Mouse (Mus musculus): ENCODE data around the gene Upp1. TPM values are rescaled to one million over a fixed set of nuclear protein-coding genes. Genes with fewer than 3 reads are reported as not detected.
"Not testable (repeated sequence)": the region's sequence is repeated elsewhere in the genome, so short reads cannot be mapped to it uniquely, and the experiment has no call there.

The Upp1 gene
- polyA plus RNA-seq, 1 experiment = 5.9 TPM

- DNase-seq (ENCODE audit: extremely low spot score in 1 of 2, low spot score in 1 of 2) = not testable (repeated sequence)
These were observed 32.5 kb downstream of the Upp1 start for GRCm38 (mm10) chr11:9150403-9150802.

DNA sequence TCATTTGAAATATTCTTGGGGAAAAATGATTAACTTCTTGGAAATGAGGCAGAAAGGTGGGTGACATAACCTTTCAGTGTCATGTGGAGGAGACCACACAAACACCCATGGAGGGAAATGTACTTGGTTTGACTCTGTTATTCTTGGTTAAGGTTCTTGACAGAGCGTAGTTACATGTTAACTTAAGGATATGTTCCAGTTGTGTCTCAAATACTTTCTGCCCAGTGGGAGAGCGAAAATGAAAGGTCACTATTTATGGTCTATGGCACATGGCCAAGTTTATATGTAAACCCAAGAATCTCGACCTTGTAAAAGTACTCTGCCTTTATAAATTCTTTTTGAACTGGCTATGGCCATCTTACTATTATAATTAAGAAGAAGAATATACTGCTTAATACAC is 42.0 kb downstream of the Upp1 start:
- no peak for DNase-seq (ENCODE audit: extremely low spot score in 1 of 2, low spot score in 1 of 2)

- DNase-seq (ENCODE audit: extremely low spot score in 1 of 2, low spot score in 1 of 2) = no peak
These were observed 49.4 kb downstream of the Upp1 start for GRCm38 (mm10) chr11:9167331-9167730.

GRCm38 (mm10) chr11:9181477-9181876 is 63.6 kb downstream of the Upp1 start:
- DNase-seq (ENCODE audit: extremely low spot score in 1 of 2, low spot score in 1 of 2) = no peak

Other genes starting within 250 kb of the Upp1 start
- gene Pkd1l1, start 144.8 kb upstream of the Upp1 start, polyA plus RNA-seq (2012; rRNA removed) = 0.06 and 0.08 TPM in 2 replicates
- gene Hus1, start 106.9 kb upstream of the Upp1 start, polyA plus RNA-seq (2012; rRNA removed) = 12.0 TPM in 2 replicates
- gene Gm11992, start 69.5 kb upstream of the Upp1 start, polyA plus RNA-seq (2012; rRNA removed) = 1.0 and 1.1 TPM in 2 replicates
- 0.12 and 0.15 TPM in 2 replicates for gene Sun3, start 69.1 kb upstream of the Upp1 start, polyA plus RNA-seq (2012; rRNA removed)
- 0.02 and 0.04 TPM in 2 replicates for gene Abca13, start 73.8 kb downstream of the Upp1 start, polyA plus RNA-seq (2012; rRNA removed)

All from frontal cortex, adult 2 months (tissue).